In genomic region chr4:48472792-48473650, GRCm38 (mm10) we compare ENCODE assay signal across 8 mouse cellular contexts. TPM values are rescaled to one million over a fixed set of nuclear protein-coding genes. Genes with fewer than 3 reads are reported as not detected.
A peak's percentile ranks its signal among the peaks of the same experiment; 100 is the strongest.
DNase-seq lines count a peak whose midpoint lies in the region; ATAC-seq and TF ChIP-seq lines count a peak whose summit lies in the region.

Gene Tex10 (minus strand): TSS chr4:48473459.

- WGBS in forebrain, embryonic 13.5 days = under 1% methylated on average over 87 of the region's 89 CpGs
- 1% methylated on average over 89 of the region's 89 CpGs for WGBS in large intestine, adult 2 months
- under 1% methylated on average over 84 of the region's 89 CpGs for WGBS in liver, postnatal 0 days (ENCODE audit: insufficient replicate concordance)
- under 1% methylated on average over 89 of the region's 89 CpGs for WGBS in neural tube, embryonic 14.5 days

- no peak for TF ChIP-seq EP300 in ES-Bruce4 (IDR thresholded peaks at IDR 0.05; ENCODE audit: insufficient read depth, low read depth, low read length)
- no peak for TF ChIP-seq EP300 in liver, postnatal 0 days (IDR thresholded peaks at IDR 0.05; ENCODE audit: low read depth)

- H3K27ac ChIP-seq in ES-Bruce4 (ENCODE audit: insufficient read depth, low read length) = no peak within 1 kb of the TSS
- peak within 1 kb of the TSS; percentile 80 for H3K27ac ChIP-seq in forebrain, embryonic 13.5 days
- H3K27ac ChIP-seq in liver, postnatal 0 days (ENCODE audit: low read depth) = peak within 1 kb of the TSS; percentile 83
- H3K27ac ChIP-seq in neural tube, embryonic 14.5 days (ENCODE audit: low read depth, low read length) = peak within 1 kb of the TSS; percentile 69

- TF ChIP-seq POLR2A in ES-Bruce4 (IDR thresholded peaks at IDR 0.05; ENCODE audit: insufficient read depth, low read length) = peak; percentile 70

- peaks cover 20% of the 10 kb centered on the region for H3K36me3 ChIP-seq in ES-Bruce4 (ENCODE audit: control insufficient read depth, insufficient read depth, low read length, poor library complexity, severe bottlenecking)
- peaks cover 8% of the 10 kb centered on the region for H3K36me3 ChIP-seq in forebrain, embryonic 13.5 days (ENCODE audit: poor library complexity, severe bottlenecking)
- peaks cover 7% of the 10 kb centered on the region; the same call in 1 of the 2 replicates for H3K36me3 ChIP-seq in liver, postnatal 0 days (replicated peaks; ENCODE audit: insufficient read depth, low read length)
- 0 out of 2 replicates have a peak, but pooled peaks cover 5% of the 10 kb centered on the region for H3K36me3 ChIP-seq in neural tube, embryonic 14.5 days (ENCODE audit: control insufficient read depth, insufficient read depth, low read length)

- H3K4me2 ChIP-seq in forebrain, embryonic 13.5 days = peak within 1 kb of the TSS; percentile 87
- peak within 1 kb of the TSS; percentile 89 for H3K4me2 ChIP-seq in liver, postnatal 0 days (ENCODE audit: low read depth, low read length)
- H3K4me2 ChIP-seq in neural tube, embryonic 14.5 days (ENCODE audit: low read depth, low read length) = peak within 1 kb of the TSS; percentile 63

- H3K4me3 ChIP-seq in ES-Bruce4 (ENCODE audit: low read depth, low read length) = peak within 1 kb of the TSS; percentile 88
- peak within 1 kb of the TSS; percentile 95 for H3K4me3 ChIP-seq in forebrain, embryonic 13.5 days
- peak within 1 kb of the TSS; percentile 79 for H3K4me3 ChIP-seq in liver, postnatal 0 days (ENCODE audit: low read depth, low read length)
- peak within 1 kb of the TSS; percentile 98 for H3K4me3 ChIP-seq in neural tube, embryonic 14.5 days (ENCODE audit: low read depth, low read length)

- H3K4me1 ChIP-seq in ES-Bruce4 (ENCODE audit: control insufficient read depth, insufficient read depth, low read length) = no peaks in the 10 kb centered on the region
- peaks cover 20% of the 10 kb centered on the region for H3K4me1 ChIP-seq in forebrain, embryonic 13.5 days
- H3K4me1 ChIP-seq in liver, postnatal 0 days (ENCODE audit: insufficient read depth) = peaks cover 12% of the 10 kb centered on the region
- H3K4me1 ChIP-seq in neural tube, embryonic 14.5 days (ENCODE audit: control insufficient read depth, insufficient read depth, low read length) = peaks cover 15% of the 10 kb centered on the region

- no peak for TF ChIP-seq CTCF in ES-Bruce4 (IDR thresholded peaks at IDR 0.05; ENCODE audit: low read depth, low read length)
- no peak for TF ChIP-seq CTCF in liver, postnatal 0 days (IDR thresholded peaks at IDR 0.05; ENCODE audit: low read depth)

- peak; percentile 80 for ATAC-seq in cerebellum, adult (ENCODE audit: insufficient number of reproducible peaks, low FRiP score, low TSS enrichment)
- peak; percentile 98 for ATAC-seq in forebrain, embryonic 13.5 days
- ATAC-seq in liver, postnatal 0 days = peak; percentile 95
- ATAC-seq in neural tube, embryonic 14.5 days (ENCODE audit: low read depth) = peak; percentile 96

- intact Hi-C loops in heart, postnatal 10 days (cut with DNase I) = loop anchor here (2.0 to 5.0 kb wide), 2 partner anchors 68 to 189 kb away; partner anchors contain the start of gene Cavin4

- H3K9me3 ChIP-seq in ES-Bruce4 (replicated peaks; ENCODE audit: control insufficient read depth, insufficient read depth, low read length, poor library complexity, severe bottlenecking) = no peaks in the 10 kb centered on the region
- H3K9me3 ChIP-seq in forebrain, embryonic 13.5 days (replicated peaks) = no peaks in the 10 kb centered on the region
- H3K9me3 ChIP-seq in liver, postnatal 0 days (ENCODE audit: low read length) = no peaks in the 10 kb centered on the region
- no peaks in the 10 kb centered on the region for H3K9me3 ChIP-seq in neural tube, embryonic 14.5 days (ENCODE audit: control insufficient read depth, low read length)

- H3K9ac ChIP-seq in ES-Bruce4 (ENCODE audit: low read depth, poor library complexity, severe bottlenecking) = peak within 1 kb of the TSS; percentile 97
- H3K9ac ChIP-seq in forebrain, embryonic 13.5 days = peak within 1 kb of the TSS; percentile 93
- peak within 1 kb of the TSS; percentile 88 for H3K9ac ChIP-seq in liver, postnatal 0 days (replicated peaks)
- peak within 1 kb of the TSS; percentile 83 for H3K9ac ChIP-seq in neural tube, embryonic 14.5 days (replicated peaks; ENCODE audit: low read depth, low read length)

- H3K27me3 ChIP-seq in ES-Bruce4 (ENCODE audit: control insufficient read depth, insufficient read depth, low read length, poor library complexity, severe bottlenecking) = no peaks in the 10 kb centered on the region
- H3K27me3 ChIP-seq in forebrain, embryonic 13.5 days = no peaks in the 10 kb centered on the region
- no peaks in the 10 kb centered on the region for H3K27me3 ChIP-seq in liver, postnatal 0 days (ENCODE audit: insufficient read depth, low read length)
- no peaks in the 10 kb centered on the region for H3K27me3 ChIP-seq in neural tube, embryonic 14.5 days (ENCODE audit: control insufficient read depth, insufficient read depth, low read length)

- peak; percentile 92 to 93 for DNase-seq in heart, postnatal 10 days
- DNase-seq in large intestine, adult 2 months (ENCODE audit: low read depth, low spot score) = peak; percentile 56
- DNase-seq in liver, postnatal 0 days = peak; percentile 92
- peak; percentile 96 for DNase-seq in testis, postnatal 10 days (ENCODE audit: low spot score)

RNA-seq across cellular contexts. Expression of gene Tex10, which starts in this region (rescaled TPM):
- 140 and 143 TPM in 2 replicates for polyA plus RNA-seq in ES-Bruce4 (2011; ENCODE audit: insufficient read depth, insufficient read length, low read depth, missing spikeins)
- 47.1 and 47.6 TPM in 2 replicates for polyA plus RNA-seq in forebrain, embryonic 13.5 days (2015; fragmentation: Nextera tagmentation; extraction: Ambion mirVana)
- total RNA-seq in heart, postnatal 10 days (2021) = 10 to 100 TPM; 12.1 to 12.3 TPM
- 8.2 and 9.5 TPM in 2 replicates for polyA plus RNA-seq in large intestine, adult 2 months (2012; rRNA removed)
- polyA plus RNA-seq in liver, postnatal 0 days (2015; fragmentation: Nextera tagmentation; extraction: Ambion mirVana) = 9.8 and 11.0 TPM in 2 replicates
- polyA plus RNA-seq in neural tube, embryonic 14.5 days (2014; fragmentation: Nextera tagmentation; extraction: Ambion mirVana) = 45.7 and 53.2 TPM in 2 replicates
